Mouse (Mus musculus): ENCODE results near the gene Sgsm2.

Gene Sgsm2

GRCm38 (mm10) chr11:74842045-74842444, 54.8 kb downstream of the Sgsm2 start:
- peak; percentile 63 for DNase-seq (ENCODE audit: low read depth, low spot score)

GRCm38 (mm10) chr11:74841366-74841765, 55.5 kb downstream of the Sgsm2 start:
- DNase-seq (ENCODE audit: low read depth, low spot score): peak; percentile 81

GRCm38 (mm10) chr11:74840739-74841138, 56.1 kb downstream of the Sgsm2 start:
- DNase-seq (ENCODE audit: low read depth, low spot score): no peak

- DNase-seq (ENCODE audit: low read depth, low spot score): no peak
These were observed 56.8 kb downstream of the Sgsm2 start for GRCm38 (mm10) chr11:74839860-74840715.

GRCm38 (mm10) chr11:74838971-74839370, 57.9 kb downstream of the Sgsm2 start:
- DNase-seq (ENCODE audit: low read depth, low spot score): peak; percentile 93

- DNase-seq (ENCODE audit: low read depth, low spot score): peak; percentile 96
These were observed 58.4 kb downstream of the Sgsm2 start for GRCm38 (mm10) chr11:74838441-74838840.

- DNase-seq (ENCODE audit: low read depth, low spot score): peak; percentile 98
These were observed 59.0 kb downstream of the Sgsm2 start for GRCm38 (mm10) chr11:74837694-74838431.

GRCm38 (mm10) chr11:74837056-74837693, 59.7 kb downstream of the Sgsm2 start:
- DNase-seq (ENCODE audit: low read depth, low spot score): no peak

GRCm38 (mm10) chr11:74836225-74837055, 60.4 kb downstream of the Sgsm2 start:
- no peak for DNase-seq (ENCODE audit: low read depth, low spot score)

GRCm38 (mm10) chr11:74835593-74836224, 61.2 kb downstream of the Sgsm2 start:
- no peak for DNase-seq (ENCODE audit: low read depth, low spot score)

- DNase-seq (ENCODE audit: low read depth, low spot score): no peak
These were observed 62.1 kb downstream of the Sgsm2 start for GRCm38 (mm10) chr11:74834650-74835277.

GRCm38 (mm10) chr11:74834359-74834638, 62.6 kb downstream of the Sgsm2 start:
- no peak for DNase-seq (ENCODE audit: low read depth, low spot score)

- peak; percentile 36 for DNase-seq (ENCODE audit: low read depth, low spot score)
These were observed 63.1 kb downstream of the Sgsm2 start for GRCm38 (mm10) chr11:74833536-74834358.

- DNase-seq (ENCODE audit: low read depth, low spot score): peak; percentile 87
These were observed 64.2 kb downstream of the Sgsm2 start for GRCm38 (mm10) chr11:74832503-74833143.

GRCm38 (mm10) chr11:74831606-74832451, 65.0 kb downstream of the Sgsm2 start:
- peak; percentile 98 for DNase-seq (ENCODE audit: low read depth, low spot score)

GRCm38 (mm10) chr11:74831191-74831605, 65.7 kb downstream of the Sgsm2 start:
- peak; percentile 58 for DNase-seq (ENCODE audit: low read depth, low spot score)

GRCm38 (mm10) chr11:74830256-74831161, 66.4 kb downstream of the Sgsm2 start, which contains the start of gene Mnt:
Gene Mnt (plus strand): TSS chr11:74830920.
- peak; percentile 100 for DNase-seq (ENCODE audit: low read depth, low spot score)

Data from brain, adult 2 months (tissue).